Mouse (Mus musculus) neutrophil, adult 5-6 weeks (primary cell): Measurements from ENCODE around the gene C2cd2l. TPM values are rescaled to one million over a fixed set of nuclear protein-coding genes. Genes with fewer than 3 reads are reported as not detected.
"Not testable (repeated sequence)": the region's sequence is repeated elsewhere in the genome, so short reads cannot be mapped to it uniquely, and the experiment has no call there.

Experiments used
- ATAC-seq: fragments of 151-379, 151-347 bp; 2 replicates; pipeline ENCODE4 v1.8.0; 2017; ENCODE audit warnings: mild to moderate bottlenecking, moderate TSS enrichment; ENCODE audit not compliant: insufficient number of reproducible peaks, poor library complexity, low FRiP score, severe bottlenecking; ENCODE audit errors: extremely low read depth
- total RNA-seq: library from RNA; stranded (forward); fragments of 200-1000 nt; gene quantifications from 2 replicates; pipeline ENCODE4 v1.2.3, GENCODE M21; 2017

C2cd2l gene
- 22.0 and 30.5 TPM in 2 replicates for total RNA-seq

GRCm38 (mm10) chr9:44319887-44320798 is at the start of gene C2cd2l:
TSS of gene C2cd2l (minus strand) at chr9:44320285.
- ATAC-seq: peak; percentile 77

GRCm38 (mm10) chr9:44364480-44364879 is 44.4 kb upstream of the C2cd2l start:
- ATAC-seq: no peak

GRCm38 (mm10) chr9:44361931-44362330 is 41.8 kb upstream of the C2cd2l start:
- ATAC-seq: not testable (repeated sequence)

- ATAC-seq: peak; percentile 90
Observed at GRCm38 (mm10) chr9:44361190-44361917, 41.3 kb upstream of the C2cd2l start, which contains the start of gene Vps11. TSS of gene Vps11 (minus strand) at chr9:44361670.

GRCm38 (mm10) chr9:44357207-44357606 is 37.1 kb upstream of the C2cd2l start:
- no peak; the same call in 1 of the 2 replicates for ATAC-seq

GRCm38 (mm10) chr9:44353142-44353541 is 33.1 kb upstream of the C2cd2l start:
- no peak for ATAC-seq

GRCm38 (mm10) chr9:44352337-44352736 is 32.3 kb upstream of the C2cd2l start:
- no peak for ATAC-seq

- ATAC-seq: no peak
Observed at GRCm38 (mm10) chr9:44351396-44351795, 31.3 kb upstream of the C2cd2l start.

GRCm38 (mm10) chr9:44348546-44348945 is 28.5 kb upstream of the C2cd2l start:
- no peak for ATAC-seq

- ATAC-seq: no peak
Observed at GRCm38 (mm10) chr9:44347621-44348020, 27.5 kb upstream of the C2cd2l start.

GRCm38 (mm10) chr9:44347166-44347565 is 27.1 kb upstream of the C2cd2l start:
- ATAC-seq: no peak

- ATAC-seq: no peak
Observed at GRCm38 (mm10) chr9:44345570-44346433, 25.7 kb upstream of the C2cd2l start.

GRCm38 (mm10) chr9:44343781-44344421 is 23.8 kb upstream of the C2cd2l start, which contains the start of gene Hmbs:
TSS of gene Hmbs (minus strand) at chr9:44344228.
- ATAC-seq: peak; percentile 88

GRCm38 (mm10) chr9:44343290-44343689 is 23.2 kb upstream of the C2cd2l start:
- no peak for ATAC-seq

GRCm38 (mm10) chr9:44342605-44343004 is 22.5 kb upstream of the C2cd2l start:
- no peak for ATAC-seq

GRCm38 (mm10) chr9:44342173-44342572 is 22.1 kb upstream of the C2cd2l start:
- ATAC-seq: no peak

- ATAC-seq: no peak
Observed at GRCm38 (mm10) chr9:44341487-44341886, 21.4 kb upstream of the C2cd2l start.

GRCm38 (mm10) chr9:44338574-44338973 is 18.5 kb upstream of the C2cd2l start:
- ATAC-seq: no peak
